Mouse (Mus musculus): ENCODE data around the gene BC048562.

- TF ChIP-seq CTCF (IDR thresholded peaks at IDR 0.05), result no peak
- TF ChIP-seq EP300 (IDR thresholded peaks at IDR 0.05; ENCODE audit: insufficient read depth, low read depth, low read length), result no peak
Measured at GRCm38 (mm10) chr9:108401186-108401960, 34.9 kb upstream of the BC048562 start.
